Mouse (Mus musculus): ENCODE measurements around the gene Hist1h1a.
"Not testable (repeated sequence)": the region's sequence is repeated elsewhere in the genome, so short reads cannot be mapped to it uniquely, and the experiment has no call there.

Gene Hist1h1a

GRCm38 (mm10) chr13:23760240-23760971 is 3.1 kb upstream of the Hist1h1a start:
- peak; percentile 59 for DNase-seq (ENCODE audit: low spot score)

- DNase-seq (ENCODE audit: low spot score): peak; percentile 96
These were observed 2.2 kb upstream of the Hist1h1a start, which contains the start of gene Hist1h4a for GRCm38 (mm10) chr13:23760972-23761864. Hist1h4a (minus strand) TSS chr13:23761230.

GRCm38 (mm10) chr13:23761871-23762821 is 1.3 kb upstream of the Hist1h1a start, which contains the start of gene Hist1h3a:
Hist1h3a (minus strand) TSS chr13:23762386.
- peak; percentile 89 for DNase-seq (ENCODE audit: low spot score)

- no peak for DNase-seq (ENCODE audit: low spot score)
These were observed 252 bp upstream of the Hist1h1a start for GRCm38 (mm10) chr13:23763242-23763585.

- DNase-seq (ENCODE audit: low spot score): no peak
These were observed 1.1 kb downstream of the Hist1h1a start for GRCm38 (mm10) chr13:23764324-23765171.

- no peak for DNase-seq (ENCODE audit: low spot score)
These were observed 1.7 kb downstream of the Hist1h1a start for GRCm38 (mm10) chr13:23765172-23765513.

GRCm38 (mm10) chr13:23766772-23767171 is 3.3 kb downstream of the Hist1h1a start:
- DNase-seq (ENCODE audit: low spot score): no peak

GRCm38 (mm10) chr13:23768834-23769397 is 5.5 kb downstream of the Hist1h1a start:
- DNase-seq (ENCODE audit: low spot score): no peak

GRCm38 (mm10) chr13:23769613-23770012 is 6.1 kb downstream of the Hist1h1a start, which contains the start of gene Trim38:
Trim38 (plus strand) TSS chr13:23769913.
- DNase-seq (ENCODE audit: low spot score): not testable (repeated sequence)

- DNase-seq (ENCODE audit: low spot score): peak; percentile 69
These were observed 9.3 kb downstream of the Hist1h1a start for GRCm38 (mm10) chr13:23772561-23773313.

- DNase-seq (ENCODE audit: low spot score): no peak
These were observed 14.9 kb downstream of the Hist1h1a start for GRCm38 (mm10) chr13:23778339-23778738.

- no peak for DNase-seq (ENCODE audit: low spot score)
These were observed 15.6 kb downstream of the Hist1h1a start for GRCm38 (mm10) chr13:23779025-23779424.

GRCm38 (mm10) chr13:23792520-23792919 is 29.1 kb downstream of the Hist1h1a start:
- peak; percentile 58 for DNase-seq (ENCODE audit: low spot score)

GRCm38 (mm10) chr13:23799405-23799804 is 35.9 kb downstream of the Hist1h1a start:
- no peak for DNase-seq (ENCODE audit: low spot score)

- no peak for DNase-seq (ENCODE audit: low spot score)
These were observed 41.1 kb downstream of the Hist1h1a start for GRCm38 (mm10) chr13:23804532-23804931.

- no peak for DNase-seq (ENCODE audit: low spot score)
These were observed 43.1 kb downstream of the Hist1h1a start, which contains the start of gene Slc17a2 for GRCm38 (mm10) chr13:23806422-23807052. Slc17a2 (plus strand) TSS chr13:23806993.
